Mouse (Mus musculus) embryonic facial prominence, embryonic 11.5 days (tissue): ENCODE results near the gene Prss48. TPM values are rescaled to one million over a fixed set of nuclear protein-coding genes. Genes with fewer than 3 reads are reported as not detected.

Experiments used
- ATAC-seq: fragments of 200-750 bp; cut with Nextera tagmentation; replicated peaks from 2 replicates; pipeline ENCODE4 v1.8.0; 2017; ENCODE audit warnings: low read depth; ENCODE audit not compliant: insufficient number of reproducible peaks, low FRiP score, low TSS enrichment
- DNase-seq: peaks from one replicate; pipeline ENCODE4 v3.0.0-alpha.2; 2015; ENCODE audit warnings: low spot score
- H3K27ac ChIP-seq: fragments of 300-500 bp; sonication (generic); replicated peaks from 2 replicates; pipeline ENCODE4 v1.5.1; 2014; ENCODE audit warnings: mild to moderate bottlenecking, low read depth, low read length, control low read depth
- H3K27me3 ChIP-seq: fragments of 300-500 bp; sonication (generic); 2 replicates; pipeline ENCODE4 v1.6.1; 2014; ENCODE audit warnings: mild to moderate bottlenecking, low read length, moderate library complexity, mixed read lengths; ENCODE audit not compliant: control insufficient read depth, insufficient read depth
- H3K36me3 ChIP-seq: fragments of 300-500 bp; sonication (generic); replicated peaks from 2 replicates; pipeline ENCODE4 v1.6.1; 2014; ENCODE audit warnings: low read depth, mild to moderate bottlenecking, low read length, moderate library complexity, mixed read lengths; ENCODE audit not compliant: control insufficient read depth, insufficient read depth
- H3K4me1 ChIP-seq: fragments of 300-500 bp; sonication (generic); 2 replicates; pipeline ENCODE4 v1.6.1; 2014; ENCODE audit warnings: low read length, mixed read lengths; ENCODE audit not compliant: control insufficient read depth, insufficient read depth
- H3K4me2 ChIP-seq: fragments of 300-500 bp; sonication (generic); 2 replicates; pipeline ENCODE4 v1.6.1; 2014; ENCODE audit warnings: low read depth, mild to moderate bottlenecking, control low read depth, low read length, moderate library complexity
- H3K4me3 ChIP-seq: fragments of 300-500 bp; sonication (generic); 2 replicates; pipeline ENCODE4 v1.5.1; 2014; ENCODE audit warnings: low read depth, low read length, control low read depth
- H3K9ac ChIP-seq: fragments of 300-500 bp; sonication (generic); replicated peaks from 2 replicates; pipeline ENCODE4 v1.6.1; 2014; ENCODE audit warnings: mild to moderate bottlenecking, control low read depth, low read length
- H3K9me3 ChIP-seq: fragments of 300-500 bp; sonication (generic); replicated peaks from 2 replicates; pipeline ENCODE4 v1.6.1; 2016; ENCODE audit warnings: mild to moderate bottlenecking, low read length, inconsistent platforms, mixed read lengths; ENCODE audit not compliant: control insufficient read depth
- WGBS: fragments of 180-500 bp; shearing (Covaris S2); extraction: QIAGEN DNeasy Blood & Tissue Kit; methylation state at CpG from one replicate; pipeline ENCODE4 v1.1.7; 2014; 5-methylcytosine and 5-hydroxymethylcytosine counted together
- polyA plus RNA-seq: library from polyadenylated mRNA; unstranded; fragments of >200 nt; fragmentation: Nextera tagmentation; extraction: Ambion mirVana; gene quantifications from 2 replicates; pipeline ENCODE4 v1.2.1, GENCODE M21; 2014

The Prss48 gene
- polyA plus RNA-seq = not detected in 2 replicates

- DNase-seq = no peak
- Histone ChIP-seq H3K9ac (no peak within 1 kb of the TSS), H3K4me2 (no peak within 1 kb of the TSS), H3K27me3 (no peaks in the 10 kb centered on the region), H3K36me3 (no peaks in the 10 kb centered on the region), H3K4me1 (no peaks in the 10 kb centered on the region), H3K4me3 (no peak within 1 kb of the TSS), H3K27ac (no peak within 1 kb of the TSS), H3K9me3 (no peaks in the 10 kb centered on the region)
- 71% methylated on average over 17 of the region's 17 CpGs for WGBS
- no peak for ATAC-seq
Observed at GRCm38 (mm10) chr3:86002423-86002822, at the start of gene Prss48. Gene Prss48, minus strand, starts transcription at chr3:86002491.

GRCm38 (mm10) chr3:86049041-86049440 is 46.8 kb upstream of the Prss48 start:
- 84% methylated on average over 2 of the region's 2 CpGs for WGBS
- Histone ChIP-seq H3K27me3 (no peaks in the 10 kb centered on the region), H3K4me2 (no peak overlapping the region), H3K9me3 (no peaks in the 10 kb centered on the region), H3K4me1 (no peaks in the 10 kb centered on the region), H3K36me3 (no peaks in the 10 kb centered on the region), H3K4me3 (no peak overlapping the region), H3K9ac (no peak overlapping the region), H3K27ac (no peak overlapping the region)
- ATAC-seq (no peak), DNase-seq (no peak)

GRCm38 (mm10) chr3:86047686-86048408 is 45.6 kb upstream of the Prss48 start:
- Histone ChIP-seq H3K4me2 (no peak overlapping the region), H3K4me1 (no peaks in the 10 kb centered on the region), H3K27me3 (no peaks in the 10 kb centered on the region), H3K4me3 (no peak overlapping the region), H3K27ac (no peak overlapping the region), H3K9me3 (no peaks in the 10 kb centered on the region), H3K9ac (no peak overlapping the region), H3K36me3 (no peaks in the 10 kb centered on the region)
- ATAC-seq (no peak), DNase-seq (no peak)
- WGBS = 91% methylated on average over 9 of the region's 9 CpGs

- no peaks in the 10 kb centered on the region for H3K27me3 ChIP-seq
- no peak for ATAC-seq
- no peak for DNase-seq
- H3K27ac ChIP-seq = no peak overlapping the region
- H3K36me3 ChIP-seq = no peaks in the 10 kb centered on the region
- H3K4me3 ChIP-seq = no peak overlapping the region
- WGBS = 71% methylated on average over 14 of the region's 14 CpGs
- no peaks in the 10 kb centered on the region; the same call in 1 of the 2 replicates for H3K4me1 ChIP-seq
- H3K9me3 ChIP-seq = no peaks in the 10 kb centered on the region
- no peak overlapping the region for H3K4me2 ChIP-seq
- no peak overlapping the region for H3K9ac ChIP-seq
Observed at GRCm38 (mm10) chr3:86040286-86041201, 38.3 kb upstream of the Prss48 start.

- Histone ChIP-seq H3K9ac (no peak overlapping the region), H3K4me1 (no peaks in the 10 kb centered on the region; the same call in 1 of the 2 replicates), H3K4me3 (no peak overlapping the region), H3K9me3 (no peaks in the 10 kb centered on the region), H3K36me3 (no peaks in the 10 kb centered on the region), H3K27me3 (no peaks in the 10 kb centered on the region), H3K4me2 (no peak overlapping the region), H3K27ac (no peak overlapping the region; the same call in 1 of the 2 replicates)
- peak; percentile 64 for DNase-seq
- ATAC-seq = no peak
- WGBS = 26% methylated on average over 3 of the region's 3 CpGs
Observed at GRCm38 (mm10) chr3:86038648-86039047, 36.4 kb upstream of the Prss48 start.

GRCm38 (mm10) chr3:86037926-86038484 is 35.7 kb upstream of the Prss48 start:
- Histone ChIP-seq H3K27ac (no peak overlapping the region), H3K27me3 (no peaks in the 10 kb centered on the region), H3K9ac (no peak overlapping the region), H3K36me3 (no peaks in the 10 kb centered on the region), H3K9me3 (no peaks in the 10 kb centered on the region), H3K4me2 (no peak overlapping the region), H3K4me3 (no peak overlapping the region), H3K4me1 (no peaks in the 10 kb centered on the region; the same call in 1 of the 2 replicates)
- DNase-seq = no peak
- WGBS = 94% methylated on average over 9 of the region's 9 CpGs
- ATAC-seq = no peak

- no peaks in the 10 kb centered on the region for H3K9me3 ChIP-seq
- H3K9ac ChIP-seq = no peak overlapping the region
- no peak overlapping the region for H3K4me2 ChIP-seq
- ATAC-seq = no peak; the same call in 1 of the 2 replicates
- H3K36me3 ChIP-seq = no peaks in the 10 kb centered on the region
- no peak overlapping the region for H3K4me3 ChIP-seq
- DNase-seq = no peak
- no peaks in the 10 kb centered on the region; the same call in 1 of the 2 replicates for H3K4me1 ChIP-seq
- no peaks in the 10 kb centered on the region for H3K27me3 ChIP-seq
- WGBS = 91% methylated on average over 9 of the region's 9 CpGs
- no peak overlapping the region for H3K27ac ChIP-seq
Observed at GRCm38 (mm10) chr3:86033455-86034090, 31.3 kb upstream of the Prss48 start.
